Mouse (Mus musculus) stomach, adult 2 months (tissue): ENCODE results near the gene Nme2. TPM values are rescaled to one million over a fixed set of nuclear protein-coding genes. Genes with fewer than 3 reads are reported as not detected.

Source experiments
- polyA plus RNA-seq: library from polyadenylated mRNA; depleted of rRNA; stranded (reverse); fragments of >200 nt; gene quantifications from 2 replicates; pipeline ENCODE4 v1.2.3, GENCODE M21; 2012; rRNA removed

Nme2 gene
- polyA plus RNA-seq = 87.5 and 128 TPM in 2 replicates

DNA sequence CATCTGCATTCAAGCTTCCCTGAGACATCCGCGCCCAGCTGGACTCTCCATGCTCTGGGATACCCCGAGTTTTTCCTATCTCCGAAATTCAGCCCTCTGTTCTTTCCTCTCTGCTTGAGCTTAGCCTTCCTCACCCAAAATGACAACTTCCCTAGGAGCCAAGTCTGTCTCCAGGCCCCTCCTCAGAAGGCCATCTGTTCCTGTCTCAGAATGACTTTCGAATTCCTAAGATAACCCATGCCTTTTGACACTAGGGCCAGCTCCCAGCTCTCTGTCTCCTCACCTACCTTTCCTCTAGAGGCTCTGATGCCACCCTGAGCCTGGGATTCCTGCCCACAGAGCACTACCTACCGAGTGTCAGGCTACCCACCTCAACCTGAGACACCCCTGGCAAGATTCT, at the start of gene Nme2:
Gene Nme2, minus strand, starts transcription at position 101 of the 400 bp plus-strand sequence.

GRCm38 (mm10) chr11:93995720-93996305, 39.8 kb upstream of the Nme2 start, which contains the start of gene Spag9:
Gene Spag9 (plus strand): TSS chr11:93996091.

DNA sequence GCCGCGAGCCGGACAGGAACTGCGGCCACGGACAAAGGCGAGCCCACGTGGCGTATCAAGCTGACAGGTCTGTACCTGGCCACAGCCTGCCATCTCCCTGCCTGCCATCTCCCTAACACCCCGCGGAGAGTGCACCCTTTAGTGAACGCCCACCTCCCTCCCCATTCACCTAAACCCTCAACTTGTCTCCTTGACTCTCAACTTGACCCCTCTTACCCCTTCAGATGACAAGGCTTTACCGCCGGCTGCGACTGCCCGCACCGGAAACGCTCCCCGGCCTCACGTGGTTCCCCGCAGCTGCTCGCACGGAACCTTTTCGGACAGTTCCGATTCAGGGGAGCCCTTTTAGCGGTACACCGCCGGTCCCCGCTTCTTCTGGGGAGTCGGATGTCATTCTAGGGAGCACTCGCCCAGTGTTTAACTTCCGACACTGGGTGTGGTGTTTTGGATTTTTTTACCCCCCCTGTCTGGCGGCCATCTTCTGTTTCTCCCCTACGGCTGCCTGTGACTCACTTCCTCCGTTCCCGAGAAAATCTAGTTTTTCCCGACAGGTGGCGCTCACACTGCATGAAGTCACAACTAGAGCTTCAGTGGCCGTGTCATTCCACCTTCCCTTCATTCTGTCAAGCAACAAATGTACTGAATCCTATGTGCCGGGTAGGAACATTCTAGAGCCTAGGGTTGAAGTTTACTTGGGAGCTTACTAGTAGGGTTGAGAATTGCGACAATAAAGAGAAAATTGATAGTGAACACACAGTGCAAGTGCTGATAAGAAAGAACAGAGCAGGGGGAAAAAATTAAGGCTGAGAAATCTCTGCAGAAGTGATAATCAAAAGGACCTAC, 12.2 kb upstream of the Nme2 start, which contains the start of the genes Gm20390 and Nme1:
Gene Gm20390, minus strand, starts transcription at position 289 of the 843 bp plus-strand sequence.
Gene Nme1, minus strand, starts transcription at position 517 of the 843 bp plus-strand sequence.

Other genes with a start within 250 kb of the Nme2 start
- 1.5 and 2.3 TPM in 2 replicates for gene Utp18, start 70.5 kb downstream of the Nme2 start, polyA plus RNA-seq
- gene Mbtd1, start 70.4 kb downstream of the Nme2 start, polyA plus RNA-seq = 0.40 and 0.88 TPM in 2 replicates
- 6.0 and 7.5 TPM in 2 replicates for gene Gm20390, start 12.0 kb upstream of the Nme2 start, polyA plus RNA-seq
- 31.6 and 51.3 TPM in 2 replicates for gene Nme1, start 12.3 kb upstream of the Nme2 start, polyA plus RNA-seq
- gene Spag9, start 39.8 kb upstream of the Nme2 start, polyA plus RNA-seq = 5.2 and 5.9 TPM in 2 replicates